Mouse (Mus musculus): ENCODE measurements around the gene Foxk1. TPM values are rescaled to one million over a fixed set of nuclear protein-coding genes. Genes with fewer than 3 reads are reported as not detected.
A peak's percentile ranks its signal among the peaks of the same experiment; 100 is the strongest.

Foxk1 gene
- polyA plus RNA-seq (2014; fragmentation: Nextera tagmentation; extraction: Ambion mirVana), result 3.0 and 3.8 TPM in 2 replicates

- Histone ChIP-seq H3K4me2 (peak within 1 kb of the TSS; percentile 90), H3K4me3 (ENCODE audit: low read depth, low read length) (peak within 1 kb of the TSS; percentile 98), H3K4me1 (ENCODE audit: control insufficient read depth, insufficient read depth, low read length) (peaks cover 27% of the 10 kb centered on the region), H3K9ac (ENCODE audit: low read depth, low read length) (peak within 1 kb of the TSS; percentile 94), H3K36me3 (ENCODE audit: control insufficient read depth, insufficient read depth, low read length) (no peaks in the 10 kb centered on the region), H3K27ac (ENCODE audit: low read depth, low read length) (peak within 1 kb of the TSS; percentile 91), H3K9me3 (replicated peaks; ENCODE audit: control insufficient read depth, low read length) (no peaks in the 10 kb centered on the region), H3K27me3 (ENCODE audit: control insufficient read depth, insufficient read depth, low read length) (no peaks in the 10 kb centered on the region)
- WGBS (ENCODE audit: insufficient replicate concordance), result under 1% methylated on average over 52 of the region's 60 CpGs
- peak; percentile 82 for ATAC-seq (replicated peaks; ENCODE audit: insufficient number of reproducible peaks, low FRiP score, low TSS enrichment)
Observed at GRCm38 (mm10) chr5:142400981-142401640, at the start of gene Foxk1. Gene Foxk1, plus strand, starts transcription at chr5:142401497.

GRCm38 (mm10) chr5:142352336-142352892 is 48.9 kb upstream of the Foxk1 start:
- no peaks in the 10 kb centered on the region for H3K36me3 ChIP-seq (ENCODE audit: control insufficient read depth, insufficient read depth, low read length)
- H3K9ac ChIP-seq (ENCODE audit: low read depth, low read length), result no peak overlapping the region

GRCm38 (mm10) chr5:142355144-142355543 is 46.2 kb upstream of the Foxk1 start:
- H3K9ac ChIP-seq (ENCODE audit: low read depth, low read length), result no peak overlapping the region
- no peak overlapping the region for H3K4me2 ChIP-seq
- H3K9me3 ChIP-seq (replicated peaks; ENCODE audit: control insufficient read depth, low read length), result no peaks in the 10 kb centered on the region
- ATAC-seq (replicated peaks; ENCODE audit: insufficient number of reproducible peaks, low FRiP score, low TSS enrichment), result no peak
- no peaks in the 10 kb centered on the region for H3K36me3 ChIP-seq (ENCODE audit: control insufficient read depth, insufficient read depth, low read length)
- WGBS (ENCODE audit: insufficient replicate concordance), result 64% methylated on average over 3 of the region's 3 CpGs
- no peaks in the 10 kb centered on the region for H3K4me1 ChIP-seq (ENCODE audit: control insufficient read depth, insufficient read depth, low read length)
- no peak overlapping the region for H3K27ac ChIP-seq (ENCODE audit: low read depth, low read length)
- no peak overlapping the region for H3K4me3 ChIP-seq (ENCODE audit: low read depth, low read length)
- H3K27me3 ChIP-seq (ENCODE audit: control insufficient read depth, insufficient read depth, low read length), result no peaks in the 10 kb centered on the region

More at GRCm38 (mm10) chr5:142352336-142352892, 48.9 kb upstream of the Foxk1 start:
- Histone ChIP-seq H3K4me1 (ENCODE audit: control insufficient read depth, insufficient read depth, low read length) (no peaks in the 10 kb centered on the region), H3K4me3 (ENCODE audit: low read depth, low read length) (no peak overlapping the region), H3K27ac (ENCODE audit: low read depth, low read length) (no peak overlapping the region), H3K27me3 (ENCODE audit: control insufficient read depth, insufficient read depth, low read length) (no peaks in the 10 kb centered on the region), H3K4me2 (no peak overlapping the region), H3K9me3 (replicated peaks; ENCODE audit: control insufficient read depth, low read length) (no peaks in the 10 kb centered on the region; the same call in 1 of the 2 replicates)
- ATAC-seq (replicated peaks; ENCODE audit: insufficient number of reproducible peaks, low FRiP score, low TSS enrichment), result no peak
- WGBS (ENCODE audit: insufficient replicate concordance), result 80% methylated on average over 5 of the region's 5 CpGs

- Histone ChIP-seq H3K4me1 (ENCODE audit: control insufficient read depth, insufficient read depth, low read length) (no peaks in the 10 kb centered on the region), H3K4me3 (ENCODE audit: low read depth, low read length) (no peak overlapping the region), H3K27me3 (ENCODE audit: control insufficient read depth, insufficient read depth, low read length) (no peaks in the 10 kb centered on the region), H3K36me3 (ENCODE audit: control insufficient read depth, insufficient read depth, low read length) (no peaks in the 10 kb centered on the region), H3K9me3 (replicated peaks; ENCODE audit: control insufficient read depth, low read length) (no peaks in the 10 kb centered on the region), H3K9ac (ENCODE audit: low read depth, low read length) (no peak overlapping the region), H3K27ac (ENCODE audit: low read depth, low read length) (no peak overlapping the region), H3K4me2 (no peak overlapping the region)
- 60% methylated on average over 5 of the region's 5 CpGs for WGBS (ENCODE audit: insufficient replicate concordance)
- no peak for ATAC-seq (replicated peaks; ENCODE audit: insufficient number of reproducible peaks, low FRiP score, low TSS enrichment)
Observed at GRCm38 (mm10) chr5:142361166-142361565, 40.1 kb upstream of the Foxk1 start.

GRCm38 (mm10) chr5:142362894-142363293 is 38.4 kb upstream of the Foxk1 start:
- Histone ChIP-seq H3K27ac (ENCODE audit: low read depth, low read length) (no peak overlapping the region), H3K36me3 (ENCODE audit: control insufficient read depth, insufficient read depth, low read length) (no peaks in the 10 kb centered on the region), H3K27me3 (ENCODE audit: control insufficient read depth, insufficient read depth, low read length) (no peaks in the 10 kb centered on the region), H3K4me3 (ENCODE audit: low read depth, low read length) (no peak overlapping the region), H3K9me3 (replicated peaks; ENCODE audit: control insufficient read depth, low read length) (no peaks in the 10 kb centered on the region), H3K4me2 (no peak overlapping the region), H3K9ac (ENCODE audit: low read depth, low read length) (no peak overlapping the region), H3K4me1 (ENCODE audit: control insufficient read depth, insufficient read depth, low read length) (peaks cover 3% of the 10 kb centered on the region; the same call in 1 of the 2 replicates)
- 71% methylated on average over 3 of the region's 3 CpGs for WGBS (ENCODE audit: insufficient replicate concordance)
- no peak for ATAC-seq (replicated peaks; ENCODE audit: insufficient number of reproducible peaks, low FRiP score, low TSS enrichment)

- H3K9me3 ChIP-seq (replicated peaks; ENCODE audit: control insufficient read depth, low read length), result no peaks in the 10 kb centered on the region
- H3K36me3 ChIP-seq (ENCODE audit: control insufficient read depth, insufficient read depth, low read length), result no peaks in the 10 kb centered on the region
- no peaks in the 10 kb centered on the region for H3K27me3 ChIP-seq (ENCODE audit: control insufficient read depth, insufficient read depth, low read length)
- no peak overlapping the region for H3K9ac ChIP-seq (ENCODE audit: low read depth, low read length)
- H3K4me2 ChIP-seq, result no peak overlapping the region
- 59% methylated on average over 5 of the region's 5 CpGs for WGBS (ENCODE audit: insufficient replicate concordance)
- no peak overlapping the region for H3K4me3 ChIP-seq (ENCODE audit: low read depth, low read length)
- no peak for ATAC-seq (replicated peaks; ENCODE audit: insufficient number of reproducible peaks, low FRiP score, low TSS enrichment)
- H3K27ac ChIP-seq (ENCODE audit: low read depth, low read length), result no peak overlapping the region
- H3K4me1 ChIP-seq (ENCODE audit: control insufficient read depth, insufficient read depth, low read length), result peaks cover 7% of the 10 kb centered on the region
Observed at GRCm38 (mm10) chr5:142364095-142364494, 37.2 kb upstream of the Foxk1 start.

GRCm38 (mm10) chr5:142367085-142368081 is 33.9 kb upstream of the Foxk1 start:
- peak; percentile 95 for ATAC-seq (replicated peaks; ENCODE audit: insufficient number of reproducible peaks, low FRiP score, low TSS enrichment)
- WGBS (ENCODE audit: insufficient replicate concordance), result under 1% methylated on average over 71 of the region's 83 CpGs
- Histone ChIP-seq H3K4me2 (peak overlapping the region; percentile 66), H3K4me3 (ENCODE audit: low read depth, low read length) (peak overlapping the region; percentile 57), H3K4me1 (ENCODE audit: control insufficient read depth, insufficient read depth, low read length) (peaks cover 15% of the 10 kb centered on the region), H3K27me3 (ENCODE audit: control insufficient read depth, insufficient read depth, low read length) (no peaks in the 10 kb centered on the region), H3K9ac (ENCODE audit: low read depth, low read length) (peak overlapping the region; percentile 72), H3K9me3 (replicated peaks; ENCODE audit: control insufficient read depth, low read length) (no peaks in the 10 kb centered on the region), H3K27ac (ENCODE audit: low read depth, low read length) (peak overlapping the region; percentile 2; the same call in 1 of the 2 replicates), H3K36me3 (ENCODE audit: control insufficient read depth, insufficient read depth, low read length) (no peaks in the 10 kb centered on the region)

GRCm38 (mm10) chr5:142368122-142368521 is 33.2 kb upstream of the Foxk1 start:
- H3K36me3 ChIP-seq (ENCODE audit: control insufficient read depth, insufficient read depth, low read length), result no peaks in the 10 kb centered on the region
- peak overlapping the region; percentile 66 for H3K4me2 ChIP-seq
- H3K27me3 ChIP-seq (ENCODE audit: control insufficient read depth, insufficient read depth, low read length), result no peaks in the 10 kb centered on the region
- 56% methylated on average over 5 of the region's 5 CpGs for WGBS (ENCODE audit: insufficient replicate concordance)
- no peak for ATAC-seq (replicated peaks; ENCODE audit: insufficient number of reproducible peaks, low FRiP score, low TSS enrichment)
- H3K9me3 ChIP-seq (replicated peaks; ENCODE audit: control insufficient read depth, low read length), result no peaks in the 10 kb centered on the region
- peak overlapping the region; percentile 72 for H3K9ac ChIP-seq (ENCODE audit: low read depth, low read length)
- H3K4me1 ChIP-seq (ENCODE audit: control insufficient read depth, insufficient read depth, low read length), result peaks cover 15% of the 10 kb centered on the region
- H3K4me3 ChIP-seq (ENCODE audit: low read depth, low read length), result peak overlapping the region; percentile 57
- H3K27ac ChIP-seq (ENCODE audit: low read depth, low read length), result peak overlapping the region; percentile 2; the same call in 1 of the 2 replicates
